Mouse (Mus musculus) CD4-positive, CD25-positive, alpha-beta regulatory T cell, adult 9 weeks (primary cell): Measurements from ENCODE around the gene Podnl1. TPM values are rescaled to one million over a fixed set of nuclear protein-coding genes. Genes with fewer than 3 reads are reported as not detected.

Experiments used
- polyA plus RNA-seq: library from polyadenylated mRNA; unstranded; fragments of 100-300 nt; shearing (Covaris generic); gene quantifications from one replicate; pipeline ENCODE4 v1.2.1, GENCODE M21; 2017

The Podnl1 gene
- 9.3 TPM for polyA plus RNA-seq

DNA sequence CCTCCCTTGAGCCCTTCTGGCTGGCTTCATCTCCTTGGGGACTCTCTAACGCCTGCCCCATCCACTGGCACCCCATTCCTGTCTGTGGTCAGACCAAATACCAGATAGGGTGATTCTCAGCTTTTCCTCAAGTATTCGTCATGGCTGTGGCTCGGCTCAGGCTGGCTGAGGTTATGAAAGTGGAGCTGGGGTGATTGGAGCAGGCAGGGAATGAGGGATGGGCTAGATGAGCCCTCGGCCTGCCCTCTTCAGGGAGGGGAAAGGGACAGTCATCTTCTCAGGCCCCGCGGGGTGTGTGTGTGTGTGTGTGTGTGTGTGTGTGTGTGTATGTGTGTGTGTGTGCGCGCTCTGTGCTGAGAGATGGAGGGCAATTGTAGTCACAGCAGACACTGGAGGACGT lies at the start of gene Podnl1:
Podnl1 (plus strand) TSS at position 334 of the 400 bp plus-strand sequence.

DNA sequence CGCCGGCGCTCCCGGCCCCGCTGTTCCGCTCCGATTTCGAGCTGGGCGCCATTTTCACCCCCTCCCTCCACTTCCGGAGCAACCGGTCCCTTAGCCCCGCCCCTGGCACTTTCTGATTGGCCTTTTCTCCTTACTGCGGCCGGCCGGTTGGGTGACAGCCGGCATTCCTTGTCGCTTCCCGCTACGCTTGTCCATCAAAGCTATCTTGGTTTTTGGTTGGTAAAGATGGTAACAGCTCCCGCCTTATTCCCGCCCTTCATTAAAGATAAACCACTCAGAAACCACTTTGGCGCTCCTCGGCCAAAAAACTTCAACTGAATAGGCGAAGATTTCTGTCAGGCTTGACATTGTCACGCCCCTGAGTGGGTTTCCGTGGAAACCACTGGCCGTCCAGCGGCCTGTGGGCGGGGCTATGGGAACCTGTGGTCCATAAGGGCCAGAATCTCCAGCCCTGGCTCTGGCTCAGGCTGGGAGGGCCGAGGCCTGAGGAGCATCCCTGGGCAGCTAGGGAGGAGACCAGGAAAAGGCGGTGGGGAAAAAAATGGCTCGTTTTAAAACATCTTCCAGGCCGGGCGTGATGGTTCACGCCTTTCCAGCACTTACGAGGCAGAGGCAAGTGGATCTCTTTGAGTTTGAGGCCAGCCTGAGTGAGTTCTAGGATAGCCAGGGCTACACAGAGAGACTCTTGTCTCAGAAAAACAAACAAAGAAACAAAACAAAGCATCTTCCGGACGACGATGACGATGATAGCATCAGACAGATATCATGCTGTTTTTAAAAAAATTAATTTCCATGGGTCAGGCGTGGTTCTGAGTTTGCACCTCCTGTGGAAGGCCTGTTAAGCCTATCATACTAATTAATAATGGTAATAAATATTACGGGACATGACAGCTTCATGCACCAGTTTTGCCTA lies 20.8 kb upstream of the Podnl1 start, which contains the start of gene Dcaf15:
Dcaf15 (minus strand) TSS at position 72 of the 913 bp plus-strand sequence.

DNA sequence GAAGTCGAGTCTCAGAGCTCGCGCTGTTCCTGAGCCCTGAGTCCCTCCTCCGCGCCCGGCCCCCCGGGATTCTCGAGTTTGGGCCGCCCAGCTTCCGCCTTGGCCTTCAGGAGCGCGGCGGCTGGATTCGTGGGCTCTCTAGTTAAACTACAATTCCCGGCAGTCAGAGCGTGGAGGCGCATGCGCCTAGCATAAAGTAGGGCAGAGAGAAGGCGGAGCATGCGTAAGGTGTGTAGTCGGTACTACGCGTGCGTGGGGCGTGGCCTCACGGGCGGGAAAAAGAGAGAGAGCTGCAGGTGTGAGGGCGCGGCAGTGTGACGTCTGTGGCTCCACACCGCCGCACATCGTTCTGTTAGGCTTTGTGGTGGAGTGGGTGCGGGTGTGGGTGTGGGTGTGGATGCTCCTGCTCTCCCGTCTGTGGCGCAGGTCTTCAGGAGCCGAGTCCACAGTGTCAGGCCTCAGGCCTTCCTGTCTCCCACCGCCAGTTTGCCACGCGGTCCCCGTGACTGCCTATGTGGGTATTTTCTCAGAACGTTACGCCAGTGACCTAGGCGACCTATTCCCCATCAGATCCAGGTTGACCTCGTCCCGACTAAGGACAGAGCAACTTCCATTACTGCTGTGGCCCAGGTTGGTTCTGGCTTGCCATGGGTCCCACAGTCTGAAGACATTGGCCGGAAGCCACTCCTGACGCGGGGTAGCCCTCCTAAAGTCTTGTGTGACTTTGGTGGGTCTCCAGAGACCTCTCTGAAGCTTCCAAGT lies 22.2 kb downstream of the Podnl1 start, which contains the start of the genes Cc2d1a and 4930432K21Rik:
Cc2d1a (minus strand) TSS at position 168 of the 762 bp plus-strand sequence.
4930432K21Rik (plus strand) TSS at position 257 of the 762 bp plus-strand sequence.

Other genes with a start within 250 kb of the Podnl1 start
- gene Adgrl1, start 225.9 kb upstream of the Podnl1 start, polyA plus RNA-seq: 4.2 TPM
- gene Gm10644, start 170.8 kb upstream of the Podnl1 start, polyA plus RNA-seq: 0.37 TPM
- 18.7 TPM for gene Asf1b, start 170.5 kb upstream of the Podnl1 start, polyA plus RNA-seq
- 2.1 TPM for gene Prkaca, start 153.0 kb upstream of the Podnl1 start, polyA plus RNA-seq
- gene Samd1, start 128.3 kb upstream of the Podnl1 start, polyA plus RNA-seq: 2.9 TPM
- gene 1700067K01Rik, start 124.5 kb upstream of the Podnl1 start, polyA plus RNA-seq: 0.82 TPM
- 0.38 TPM for gene 2210011C24Rik, start 113.8 kb upstream of the Podnl1 start, polyA plus RNA-seq
- 4.0 TPM for gene Palm3, start 104.5 kb upstream of the Podnl1 start, polyA plus RNA-seq
- gene Il27ra, start 83.4 kb upstream of the Podnl1 start, polyA plus RNA-seq: 415 TPM
- gene Rln3, start 81.0 kb upstream of the Podnl1 start, polyA plus RNA-seq: 132 TPM
- 0.98 TPM for gene Gm10643, start 60.9 kb upstream of the Podnl1 start, polyA plus RNA-seq
- gene Rfx1, start 59.2 kb upstream of the Podnl1 start, polyA plus RNA-seq: 28.6 TPM
- gene Dcaf15, start 21.2 kb upstream of the Podnl1 start, polyA plus RNA-seq: 30.2 TPM
- gene Cc2d1a, start 21.9 kb downstream of the Podnl1 start, polyA plus RNA-seq: 59.6 TPM
- gene 4930432K21Rik, start 22.0 kb downstream of the Podnl1 start, polyA plus RNA-seq: 3.3 TPM
- not detected for gene Nanos3, start 59.2 kb downstream of the Podnl1 start, polyA plus RNA-seq
- 3.4 TPM for gene Zswim4, start 111.1 kb downstream of the Podnl1 start, polyA plus RNA-seq
- 327 TPM for gene D8Ertd738e, start 123.7 kb downstream of the Podnl1 start, polyA plus RNA-seq
- gene Mri1, start 131.3 kb downstream of the Podnl1 start, polyA plus RNA-seq: 17.2 TPM
- 42.3 TPM for gene Ccdc130, start 144.4 kb downstream of the Podnl1 start, polyA plus RNA-seq